Mouse (Mus musculus) lung, postnatal 0 days (tissue): Measurements from ENCODE around the gene Ifit3.
"Not testable (repeated sequence)": the region's sequence is repeated elsewhere in the genome, so short reads cannot be mapped to it uniquely, and the experiment has no call there.

Experiments used
- CTCF ChIP-seq: IDR thresholded peaks from 2 replicates; pipeline ENCODE4 v1.5.1; 2016; ENCODE audit warnings: antibody characterized with exemption, mild to moderate bottlenecking
- EP300 ChIP-seq: IDR thresholded peaks from 2 replicates; pipeline ENCODE4 v1.6.1; 2016; ENCODE audit warnings: antibody characterized with exemption, mild to moderate bottlenecking, control low read depth

GRCm38 (mm10) chr19:34599250-34599649 is 15.9 kb downstream of the Ifit3 start:
- TF ChIP-seq CTCF, EP300: not testable (repeated sequence)
